Mouse (Mus musculus): Measurements from ENCODE around the gene Hacd1.

DNA sequence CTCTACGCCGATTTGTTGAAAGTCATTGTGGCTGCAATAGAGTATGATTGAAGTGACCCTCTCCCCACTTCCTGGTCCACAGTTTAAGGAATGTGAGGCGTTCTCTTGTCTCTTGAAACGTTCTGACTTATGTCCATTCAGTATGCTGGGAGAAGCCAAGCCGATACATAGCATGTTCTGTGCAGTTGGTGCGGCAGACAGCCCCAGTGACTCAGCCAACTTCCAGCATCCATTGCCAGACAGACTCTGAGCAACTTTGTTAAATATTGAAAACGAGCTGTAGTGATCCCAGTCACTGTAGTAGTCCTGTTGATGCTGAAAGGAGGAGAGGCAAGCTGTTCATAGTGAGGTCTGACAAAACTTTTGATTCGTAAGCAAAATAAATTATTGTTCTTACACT, 14.5 kb upstream of the Hacd1 start:
- TF ChIP-seq TAL1 (IDR thresholded peaks at IDR 0.05; ENCODE audit: low read length) (no peak), GATA1 (IDR thresholded peaks at IDR 0.05; ENCODE audit: low read length) (no peak)

Measured in erythroblast, embryonic 14.5 days (primary cell).